27 mouse cellular contexts compared by ENCODE assay signal in genomic region chr4:99210087-99210486, GRCm38 (mm10). TPM values are rescaled to one million over a fixed set of nuclear protein-coding genes. Genes with fewer than 3 reads are reported as not detected.
DNase-seq lines count a peak whose midpoint lies in the region; ATAC-seq lines count a peak whose summit lies in the region.
"Had no signal": no experiment of that assay in that cellular context is flagged by ENCODE, and none has a peak within 500 bp of the region (broad histone marks: within the 10 kb centered on the region; RNA-seq: fewer than 3 reads in every experiment).

No protein-coding gene starts in this region.

- 0 out of 2 replicates have a peak, but pooled peaks have one; percentile 28 for ATAC-seq in common myeloid progenitor, adult 5-6 weeks (replicated peaks; ENCODE audit: low read depth, poor library complexity, severe bottlenecking)
- peak; percentile 58 for ATAC-seq in liver, embryonic 12.5 days
- peak; percentile 42 for ATAC-seq in liver, embryonic 15.5 days (ENCODE audit: insufficient read depth)
- ATAC-seq in megakaryocyte-erythroid progenitor cell, adult 5-6 weeks (replicated peaks; ENCODE audit: low FRiP score, low TSS enrichment, poor library complexity, severe bottlenecking): peak; percentile 95
- ATAC-seq in monocyte, adult 5-6 weeks (replicated peaks; ENCODE audit: insufficient number of reproducible peaks, low FRiP score, low TSS enrichment, poor library complexity, severe bottlenecking): no peak
- no peak for ATAC-seq in erythroid progenitor cell, adult 5-6 weeks (replicated peaks; ENCODE audit: low FRiP score, poor library complexity, severe bottlenecking)
- ATAC-seq: forebrain, embryonic 15.5 days; hindbrain, embryonic 16.5 days had no signal

- WGBS in liver, embryonic 12.5 days (ENCODE audit: insufficient replicate concordance): 50% methylated on average over 9 of the region's 9 CpGs
- WGBS in liver, embryonic 15.5 days (ENCODE audit: insufficient replicate concordance): 39% methylated on average over 9 of the region's 9 CpGs

- H3K4me1 ChIP-seq in liver, embryonic 12.5 days: peaks cover 18% of the 10 kb centered on the region
- peaks cover 10% of the 10 kb centered on the region for H3K4me1 ChIP-seq in liver, embryonic 15.5 days (replicated peaks)
- H3K4me1 ChIP-seq: forebrain, embryonic 15.5 days; hindbrain, embryonic 13.5 days had no signal

- no peak for DNase-seq in c-Kit-positive CD71-positive TER-119-positive erythroid progenitor cells, embryonic 14.5 days (ENCODE audit: low spot score)
- DNase-seq: adrenal gland, adult 2 months; adrenal gland, postnatal 14 days; B cell, adult 2 months; cerebellum, adult 11-12 months; cerebellum, adult 8-10 months; cerebellum, postnatal 10 days; cerebellum, postnatal 36 days; gastrocnemius, postnatal 25 days; heart, adult 2 months; heart, postnatal 10 days; heart, postnatal 36 days had no signal

- H3K9ac ChIP-seq in liver, embryonic 12.5 days: no peak overlapping the region
- no peak overlapping the region for H3K9ac ChIP-seq in liver, embryonic 15.5 days
- H3K9ac ChIP-seq: forebrain, embryonic 12.5 days; forebrain, embryonic 15.5 days; heart, embryonic 15.5 days; hindbrain, embryonic 13.5 days had no signal

- peaks cover 3% of the 10 kb centered on the region; the same call in 1 of the 2 replicates for H3K36me3 ChIP-seq in liver, embryonic 12.5 days
- 0 out of 2 replicates have a peak, but pooled peaks cover 3% of the 10 kb centered on the region for H3K36me3 ChIP-seq in liver, embryonic 15.5 days (replicated peaks)
- H3K36me3 ChIP-seq: forebrain, embryonic 12.5 days; forebrain, embryonic 15.5 days; G1E; heart, embryonic 15.5 days had no signal

- no peaks in the 10 kb centered on the region for H3K27me3 ChIP-seq in liver, embryonic 12.5 days (replicated peaks)
- H3K27me3 ChIP-seq in liver, embryonic 15.5 days: no peaks in the 10 kb centered on the region
- H3K27me3 ChIP-seq: CH12.LX; forebrain, embryonic 12.5 days; forebrain, embryonic 15.5 days; heart, embryonic 15.5 days; hindbrain, embryonic 13.5 days had no signal

- no peak overlapping the region for H3K4me2 ChIP-seq in liver, embryonic 12.5 days
- H3K4me2 ChIP-seq in liver, embryonic 15.5 days: no peak overlapping the region
- H3K4me2 ChIP-seq: forebrain, embryonic 12.5 days; forebrain, embryonic 15.5 days; heart, embryonic 11.5 days; heart, embryonic 15.5 days; hindbrain, embryonic 13.5 days had no signal

- no peaks in the 10 kb centered on the region for H3K9me3 ChIP-seq in liver, embryonic 12.5 days (replicated peaks)
- no peaks in the 10 kb centered on the region for H3K9me3 ChIP-seq in liver, embryonic 15.5 days (replicated peaks)
- H3K9me3 ChIP-seq: forebrain, embryonic 12.5 days; forebrain, embryonic 15.5 days; heart, embryonic 15.5 days; hindbrain, embryonic 10.5 days; hindbrain, embryonic 13.5 days had no signal

- no peak overlapping the region for H3K27ac ChIP-seq in liver, embryonic 12.5 days
- H3K27ac ChIP-seq in liver, embryonic 15.5 days (replicated peaks): no peak overlapping the region
- H3K27ac ChIP-seq: forebrain, embryonic 12.5 days; forebrain, embryonic 15.5 days; heart, adult 2 months; heart, embryonic 15.5 days; hindbrain, embryonic 10.5 days; hindbrain, embryonic 13.5 days had no signal

- no peak overlapping the region for H3K4me3 ChIP-seq in liver, embryonic 12.5 days
- no peak overlapping the region for H3K4me3 ChIP-seq in liver, embryonic 15.5 days (replicated peaks)
- H3K4me3 ChIP-seq: forebrain, embryonic 12.5 days; forebrain, embryonic 15.5 days; heart, adult 2 months; heart, embryonic 15.5 days; hindbrain, embryonic 10.5 days; hindbrain, embryonic 13.5 days had no signal

RNA-seq across cellular contexts. Expression of gene Atg4c, which starts 16.4 kb away (rescaled TPM):
- 7.5 and 10.8 TPM in 2 replicates for total RNA-seq in common myeloid progenitor, adult 5-6 weeks (2017)
- polyA plus RNA-seq in liver, embryonic 12.5 days (2016; fragmentation: Nextera tagmentation; extraction: Ambion mirVana): 6.3 and 7.3 TPM in 2 replicates
- polyA plus RNA-seq in liver, embryonic 15.5 days (2015; fragmentation: Nextera tagmentation; extraction: Ambion mirVana): 3.7 and 4.1 TPM in 2 replicates
- 10.2 and 22.9 TPM in 2 replicates for total RNA-seq in megakaryocyte-erythroid progenitor cell, adult 5-6 weeks (2014; fragmentation: Nextera tagmentation)
- total RNA-seq in megakaryocyte-erythroid progenitor cell, adult 5-6 weeks (2017): 3.4 and 4.7 TPM in 2 replicates
- total RNA-seq in monocyte, adult 5-6 weeks (2017): 25.5 to 31.3 TPM (median 30.3 TPM) in 3 replicates
- total RNA-seq in erythroid progenitor cell, adult 5-6 weeks (2015; ENCODE audit: low replicate concordance): 1.8 and 2.9 TPM in 2 replicates
- total RNA-seq in erythroid progenitor cell, adult 5-6 weeks (2017; ENCODE audit: low replicate concordance): 2.1 and 15.1 TPM in 2 replicates
- total RNA-seq: CH12.LX, G1E had no signal
- polyA plus RNA-seq: G1E had no signal

Comparison
In these comparisons a context has a peak if more than half of its experiments do, and no peak if none do; other contexts are left out.
1. ATAC-seq: peak in common myeloid progenitor, adult 5-6 weeks (single experiment), liver, embryonic 12.5 days (single experiment), liver, embryonic 15.5 days (single experiment) and megakaryocyte-erythroid progenitor cell, adult 5-6 weeks (single experiment); none in monocyte, adult 5-6 weeks (single experiment) and erythroid progenitor cell, adult 5-6 weeks (single experiment).